Mouse (Mus musculus) testis, postnatal 14 days (tissue): ENCODE measurements around the gene Pemt.

Experiments
- DNase-seq: peaks from one replicate; pipeline ENCODE4 v3.0.0; 2021; ENCODE audit warnings: low spot score

Gene Pemt

GRCm38 (mm10) chr11:60001231-60001980 lies 44.9 kb downstream of the Pemt start:
- no peak for DNase-seq

GRCm38 (mm10) chr11:59994318-59994717 lies 52.0 kb downstream of the Pemt start:
- no peak for DNase-seq

GRCm38 (mm10) chr11:59991365-59991764 lies 54.9 kb downstream of the Pemt start:
- DNase-seq: no peak

GRCm38 (mm10) chr11:59989406-59989805 lies 56.9 kb downstream of the Pemt start:
- DNase-seq: no peak

GRCm38 (mm10) chr11:59977831-59978230 lies 68.5 kb downstream of the Pemt start:
- no peak for DNase-seq

GRCm38 (mm10) chr11:59975241-59975640 lies 71.0 kb downstream of the Pemt start:
- DNase-seq: no peak

- no peak for DNase-seq
Measured at GRCm38 (mm10) chr11:59973389-59973788, 72.9 kb downstream of the Pemt start.

- no peak for DNase-seq
Measured at GRCm38 (mm10) chr11:59971691-59972090, 74.6 kb downstream of the Pemt start.

- no peak for DNase-seq
Measured at GRCm38 (mm10) chr11:59970780-59971179, 75.5 kb downstream of the Pemt start.

- no peak for DNase-seq
Measured at GRCm38 (mm10) chr11:59967765-59968164, 78.5 kb downstream of the Pemt start.

GRCm38 (mm10) chr11:59966102-59966483 lies 80.2 kb downstream of the Pemt start:
- DNase-seq: no peak

GRCm38 (mm10) chr11:59965227-59966101 lies 80.8 kb downstream of the Pemt start:
- DNase-seq: peak; percentile 63

GRCm38 (mm10) chr11:59964818-59965217 lies 81.5 kb downstream of the Pemt start, which contains the start of gene Rasd1:
Rasd1 (minus strand) TSS chr11:59964944.
- peak; percentile 87 for DNase-seq

GRCm38 (mm10) chr11:59964163-59964758 lies 82.0 kb downstream of the Pemt start:
- no peak for DNase-seq

- no peak for DNase-seq
Measured at GRCm38 (mm10) chr11:59963364-59964162, 82.7 kb downstream of the Pemt start.

- no peak for DNase-seq
Measured at GRCm38 (mm10) chr11:59962590-59962989, 83.7 kb downstream of the Pemt start.

- no peak for DNase-seq
Measured at GRCm38 (mm10) chr11:59961338-59961875, 84.9 kb downstream of the Pemt start.

GRCm38 (mm10) chr11:59960476-59961337 lies 85.6 kb downstream of the Pemt start:
- DNase-seq: peak; percentile 70

- no peak for DNase-seq
Measured at GRCm38 (mm10) chr11:59959453-59959852, 86.8 kb downstream of the Pemt start.

GRCm38 (mm10) chr11:59956749-59957148 lies 89.5 kb downstream of the Pemt start:
- DNase-seq: peak; percentile 79

- no peak for DNase-seq
Measured at GRCm38 (mm10) chr11:59952892-59953291, 93.4 kb downstream of the Pemt start.
